Mouse (Mus musculus): ENCODE results near the gene Osbpl3.

DNA sequence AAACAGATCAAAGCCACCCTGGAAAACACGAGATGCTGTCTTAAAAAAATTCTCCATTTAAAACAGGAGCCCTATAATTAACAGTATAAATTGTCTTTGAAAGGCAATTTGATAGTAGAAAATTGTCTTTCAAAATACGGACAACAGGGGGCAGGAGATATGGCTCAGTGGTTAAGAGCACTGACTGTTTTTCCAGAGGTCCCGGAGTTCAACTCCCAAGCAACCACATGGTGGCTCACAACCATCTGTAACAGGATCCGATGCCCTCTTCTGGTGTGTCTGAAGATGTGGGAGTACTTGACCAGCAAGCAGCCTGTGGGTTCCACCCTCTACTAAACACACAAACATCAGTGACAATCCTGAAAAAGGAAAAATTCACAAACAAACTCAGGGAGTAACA is 69.5 kb downstream of the Osbpl3 start:
- TF ChIP-seq CTCF (IDR thresholded peaks at IDR 0.05; ENCODE audit: low read depth): peak; percentile 16; the same call in 1 of the 2 replicates
- no peak for TF ChIP-seq EP300 (optimal IDR thresholded peaks at IDR 0.05)

All from stomach, postnatal 0 days (tissue).